Mouse (Mus musculus): ENCODE measurements around the gene Slc6a5.

DNA sequence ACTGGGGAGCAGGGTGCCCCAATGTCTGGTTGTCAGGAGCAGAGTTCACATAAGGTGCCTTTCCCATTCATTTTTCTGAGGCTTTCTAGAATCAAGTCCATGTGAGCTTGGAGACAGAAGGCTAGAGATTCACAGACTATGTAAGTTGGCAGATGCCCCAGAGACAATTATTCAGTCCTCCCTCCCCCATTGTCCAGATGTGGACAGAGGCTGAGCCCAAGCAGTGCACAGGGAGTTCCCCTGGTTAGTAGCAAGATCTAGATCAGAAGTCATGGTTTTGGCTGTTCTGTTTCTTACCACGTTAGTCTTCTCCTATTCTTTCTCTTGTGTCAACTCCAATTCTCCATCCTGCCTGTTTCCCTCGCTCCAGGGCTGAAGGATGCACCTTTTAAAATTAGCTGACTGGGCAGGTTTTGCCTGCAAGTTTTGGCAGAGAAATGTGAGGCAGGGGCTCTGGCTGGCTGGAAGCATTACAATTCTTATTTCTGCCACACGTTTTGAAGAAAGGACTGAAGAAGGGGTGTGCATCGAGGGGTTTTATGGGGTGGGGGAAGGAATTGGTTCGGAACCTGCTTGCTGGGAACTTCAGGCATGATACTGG, 3.9 kb downstream of the Slc6a5 start:
- no peak for TF ChIP-seq EP300 (IDR thresholded peaks at IDR 0.05; ENCODE audit: insufficient read depth, low read depth, low read length)
- no peak for TF ChIP-seq CTCF (IDR thresholded peaks at IDR 0.05)
